Mouse (Mus musculus) Patski (cell line): ENCODE measurements at regions not wholly inside any gene's neighbourhood (a gene's known extent, or its start where the extent isn't known, plus 50 kb on each side); places are given as distances from the start of the nearest gene placed in this dataset.

Experiments
- ATAC-seq: fragments of 100-300 bp; one replicate; pipeline ENCODE4 v1.8.0; 2021
- CTCF ChIA-PET: fragments of 350-600 bp; sonication (Branson Sonifier 250); formaldehyde crosslinking; loops from one replicate; lab custom pipeline; 2022; ENCODE audit warnings: inconsistent platforms; lab: Charles Lee
- POLR2A ChIA-PET: fragments of 350-600 bp; sonication (Branson Sonifier 250); formaldehyde crosslinking; loops from one replicate; lab custom pipeline; 2022; ENCODE audit warnings: antibody characterized with exemption, inconsistent platforms; lab: Charles Lee
- DNase-seq: peaks from one replicate; pipeline ENCODE4 v3.0.0-alpha.2; 2011; ENCODE audit warnings: low read depth, low spot score
- H3K27me3 ChIP-seq: fragments of 371-371 bp; one replicate; pipeline ENCODE4 v1.5.1; 2021
- CTCF ChIP-seq: fragments of 100-300 bp; IDR thresholded peaks from one replicate; pipeline ENCODE4 v1.5.1; 2021
- in situ Hi-C: fragments of 300-500 bp; cut with MboI; formaldehyde crosslinking; loops from 3 replicates; pipeline ENCODE4 v1.11.1; 2018; ENCODE audit warnings: low pct_unique_long_range_greater_than_20kb, mixed read lengths

- DNase-seq (no peak), ATAC-seq (no peak)
- H3K27me3 ChIP-seq: no peaks in the 10 kb centered on the region
- ChIA-PET POLR2A (no interaction called here), CTCF (no interaction called here)
- in situ Hi-C loops: no loop called here
- no peak for TF ChIP-seq CTCF
Observed at GRCm38 (mm10) chr8:96929901-96930300, 1041.6 kb upstream of the Got2 start.

DNA sequence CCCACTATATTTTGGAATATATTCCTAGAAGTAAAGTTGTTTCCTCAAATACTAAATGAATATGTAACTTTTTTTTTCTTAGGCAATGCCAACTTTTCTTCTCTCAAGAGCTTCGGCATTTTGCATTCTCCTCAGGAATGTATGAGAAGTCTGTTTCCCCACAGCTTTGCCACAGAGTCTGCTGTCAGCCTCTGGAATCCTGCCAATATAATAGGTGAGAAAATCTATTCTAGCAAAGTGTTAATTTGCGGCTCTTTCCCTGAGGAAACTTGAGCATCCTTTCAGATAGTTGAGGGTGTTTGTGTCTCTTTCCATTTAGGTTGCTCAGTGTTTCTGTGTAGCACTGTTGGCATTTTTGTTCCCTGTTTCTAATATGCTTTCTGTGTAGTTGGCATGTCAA lies 992.6 kb upstream of the Got2 start:
- in situ Hi-C loops: no loop called here
- no peak for TF ChIP-seq CTCF
- DNase-seq (no peak), ATAC-seq (no peak)
- ChIA-PET CTCF (no interaction called here), POLR2A (no interaction called here)
- H3K27me3 ChIP-seq: no peaks in the 10 kb centered on the region

DNA sequence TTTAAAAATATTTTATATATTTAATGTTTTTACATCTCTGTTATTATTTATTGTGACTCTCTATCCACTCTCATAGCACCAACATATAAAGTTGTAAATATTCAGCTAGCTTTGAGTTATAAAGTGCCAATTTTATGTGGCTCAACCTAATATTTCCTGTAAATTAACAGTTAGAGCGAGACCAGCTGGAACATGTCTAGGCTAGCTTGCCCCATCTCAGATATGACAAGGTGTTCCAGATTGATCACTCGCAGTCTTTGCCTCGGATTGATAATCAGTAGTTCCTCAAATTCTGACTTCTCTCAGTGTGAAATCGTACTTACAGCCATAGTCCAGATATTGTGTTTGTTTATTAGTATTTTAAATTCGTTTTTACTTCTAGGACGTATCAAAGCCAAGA lies 990.4 kb upstream of the Got2 start:
- no peak for TF ChIP-seq CTCF
- in situ Hi-C loops: no loop called here
- POLR2A ChIA-PET: no interaction called here
- ATAC-seq (no peak), DNase-seq (no peak)
- CTCF ChIA-PET: no interaction called here
- no peaks in the 10 kb centered on the region for H3K27me3 ChIP-seq

- no peak for TF ChIP-seq CTCF
- no peaks in the 10 kb centered on the region for H3K27me3 ChIP-seq
- no peak for ATAC-seq
- CTCF ChIA-PET: no interaction called here
- POLR2A ChIA-PET: no interaction called here
- DNase-seq: no peak
- in situ Hi-C loops: no loop called here
Observed at GRCm38 (mm10) chr8:96873465-96874094, 985.2 kb upstream of the Got2 start.

- POLR2A ChIA-PET: interaction anchor here (0.6 kb wide), 1 partner anchor 497 kb away, joined by 4 read pairs; no protein-coding TSS in a partner anchor
- CTCF ChIA-PET: no interaction called here
- no peak for DNase-seq
- in situ Hi-C loops: no loop called here
- no peaks in the 10 kb centered on the region for H3K27me3 ChIP-seq
- TF ChIP-seq CTCF: no peak
- ATAC-seq: no peak
Observed at GRCm38 (mm10) chr8:96868178-96869080, 980.1 kb upstream of the Got2 start.

DNA sequence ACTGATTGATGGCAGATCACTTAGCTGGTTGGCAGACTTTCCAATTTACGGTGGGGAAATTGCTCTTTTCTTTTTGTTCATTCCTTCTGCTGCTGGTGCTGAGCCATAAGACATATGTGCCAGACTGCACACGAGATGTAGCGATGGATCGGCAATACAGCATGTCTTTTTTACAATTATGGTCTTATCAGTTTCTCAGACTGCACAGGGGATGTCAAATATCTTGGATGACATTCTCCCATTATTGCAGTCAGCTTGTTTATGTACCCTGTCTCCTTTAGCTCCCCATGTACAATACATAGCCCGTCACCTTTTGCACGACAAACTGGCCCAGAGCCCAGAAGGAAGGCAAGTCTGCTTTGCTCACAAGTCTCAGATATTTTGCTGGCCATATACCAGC lies 976.3 kb upstream of the Got2 start:
- DNase-seq (no peak), ATAC-seq (no peak)
- no peaks in the 10 kb centered on the region for H3K27me3 ChIP-seq
- ChIA-PET POLR2A (no interaction called here), CTCF (interaction anchor here (1.1 kb wide), 1 partner anchor 15 kb away, joined by 3 read pairs; no protein-coding TSS in a partner anchor)
- in situ Hi-C loops: no loop called here
- TF ChIP-seq CTCF: no peak

GRCm38 (mm10) chr8:96860870-96861462 lies 972.6 kb upstream of the Got2 start:
- no peak for DNase-seq
- no peak for ATAC-seq
- ChIA-PET POLR2A (no interaction called here), CTCF (no interaction called here)
- no peaks in the 10 kb centered on the region for H3K27me3 ChIP-seq
- in situ Hi-C loops: no loop called here
- no peak for TF ChIP-seq CTCF

DNA sequence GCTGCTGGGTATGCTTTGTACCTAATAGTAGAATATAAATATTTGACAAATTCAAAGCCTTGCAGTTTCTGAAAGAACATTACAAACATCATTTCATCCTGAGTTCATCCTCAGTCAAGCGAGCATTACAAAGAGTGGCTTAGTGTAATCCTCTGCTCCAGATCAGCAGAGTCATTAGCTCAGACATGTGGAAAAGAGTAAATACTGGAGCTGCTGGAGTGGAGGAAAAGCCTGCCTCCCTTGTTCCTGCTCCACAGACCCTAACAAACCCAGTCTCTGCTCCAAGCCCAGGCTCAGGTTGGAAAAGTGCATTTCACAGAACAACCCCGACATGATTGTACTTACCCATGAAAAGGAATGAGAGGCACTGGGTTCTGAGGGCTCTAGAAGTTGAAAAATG lies 955.2 kb upstream of the Got2 start:
- in situ Hi-C loops: no loop called here
- TF ChIP-seq CTCF: no peak
- POLR2A ChIA-PET: no interaction called here
- DNase-seq: no peak
- no peaks in the 10 kb centered on the region for H3K27me3 ChIP-seq
- CTCF ChIA-PET: no interaction called here
- ATAC-seq: peak; percentile 93

DNA sequence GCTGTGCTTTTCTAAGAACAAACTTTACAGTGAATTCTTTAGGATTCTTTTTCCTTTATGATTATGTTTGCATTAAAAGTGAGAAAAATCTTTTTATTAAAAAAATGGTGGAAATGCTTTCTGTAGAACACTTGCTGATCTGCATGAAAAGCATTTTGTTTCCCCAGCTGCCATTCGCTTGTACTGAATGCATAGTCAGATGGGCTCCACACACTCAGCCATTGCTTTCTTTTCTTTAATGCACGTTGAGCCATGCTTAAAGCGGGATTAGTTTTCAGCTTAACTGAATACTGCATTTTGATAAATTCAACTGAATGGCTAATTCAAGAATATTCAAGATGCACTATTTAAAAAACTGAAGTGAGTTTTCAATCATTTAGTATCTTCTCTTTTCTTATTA lies 947.2 kb upstream of the Got2 start:
- no peak for ATAC-seq
- no peaks in the 10 kb centered on the region for H3K27me3 ChIP-seq
- DNase-seq: no peak
- no peak for TF ChIP-seq CTCF
- in situ Hi-C loops: no loop called here
- ChIA-PET POLR2A (interaction anchor here (0.6 kb wide), 1 partner anchor 40 kb away, joined by 3 read pairs; no protein-coding TSS in a partner anchor), CTCF (no interaction called here)

DNA sequence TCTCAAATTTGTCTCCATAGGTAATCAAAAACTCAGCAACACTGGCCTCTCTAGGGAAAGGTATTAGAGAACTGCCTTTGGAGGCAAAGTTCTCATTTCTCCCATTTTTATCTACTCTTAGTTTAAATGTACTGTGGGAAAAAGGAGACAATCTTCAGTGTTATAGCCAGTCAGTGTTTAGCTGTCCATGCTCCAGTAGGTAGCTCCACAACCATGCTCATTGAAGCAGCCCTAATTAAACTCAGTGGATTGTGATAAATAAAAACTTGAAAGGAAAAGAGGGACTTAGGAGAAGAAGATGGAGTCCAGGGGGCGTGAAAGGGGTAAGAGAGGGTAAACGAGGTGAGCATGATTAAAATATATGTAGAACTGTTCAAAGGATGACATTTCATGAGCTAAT lies 946.3 kb upstream of the Got2 start:
- in situ Hi-C loops: no loop called here
- no peak for DNase-seq
- CTCF ChIA-PET: no interaction called here
- no peak for ATAC-seq
- H3K27me3 ChIP-seq: no peaks in the 10 kb centered on the region
- POLR2A ChIA-PET: interaction anchor here (0.6 kb wide), 1 partner anchor 41 kb away, joined by 3 read pairs; no protein-coding TSS in a partner anchor
- TF ChIP-seq CTCF: no peak

GRCm38 (mm10) chr8:96829253-96829652 lies 940.9 kb upstream of the Got2 start:
- no peak for ATAC-seq
- CTCF ChIA-PET: no interaction called here
- in situ Hi-C loops: no loop called here

More at GRCm38 (mm10) chr8:96829253-96829652, 940.9 kb upstream of the Got2 start:
- POLR2A ChIA-PET: no interaction called here
- no peak for TF ChIP-seq CTCF
- no peak for DNase-seq
- no peaks in the 10 kb centered on the region for H3K27me3 ChIP-seq
